Mouse (Mus musculus): ENCODE results near the gene Baz1b. TPM values are rescaled to one million over a fixed set of nuclear protein-coding genes. Genes with fewer than 3 reads are reported as not detected.
A peak's percentile ranks its signal among the peaks of the same experiment; 100 is the strongest.

Baz1b gene
- total RNA-seq (2012; rRNA removed): 63.1 and 70.1 TPM in 2 replicates

- in situ Hi-C loops (cut with MboI; ENCODE audit: low sequenced_read_pairs in 2 of 2, unreplicated experiment in 2 of 2): no loop called here
- Histone ChIP-seq H3K9ac (ENCODE audit: insufficient read depth, low read depth, low read length, poor library complexity, severe bottlenecking) (peak within 1 kb of the TSS; percentile 91), H3K9me3 (ENCODE audit: control insufficient read depth, insufficient read depth, low read depth, low read length) (no peaks in the 10 kb centered on the region), H3K36me3 (ENCODE audit: control insufficient read depth, insufficient read depth, low read length, poor library complexity, severe bottlenecking) (peaks cover 9% of the 10 kb centered on the region; the same call in 1 of the 2 replicates), H3K4me3 (ENCODE audit: insufficient read depth in 1 of 2, low read depth in 1 of 2, low read length in 2 of 2, poor library complexity in 1 of 2, severe bottlenecking in 1 of 2) (peak within 1 kb of the TSS; percentile 90 to 98), H3K4me1 (ENCODE audit: control insufficient read depth in 2 of 2, insufficient read depth in 2 of 2, low read length in 2 of 2, poor library complexity in 1 of 2) (peaks cover 0 to 5% of the 10 kb centered on the region in 2 experiments; a peak in 3 of 4 replicates), H3K27ac (ENCODE audit: insufficient read depth, low read depth, low read length, poor library complexity, severe bottlenecking) (peak within 1 kb of the TSS; percentile 86)
- DNase-seq (ENCODE audit: low read depth, low spot score): peak; percentile 94
- TF ChIP-seq HCFC1 (IDR thresholded peaks at IDR 0.05; ENCODE audit: borderline replicate concordance, insufficient read depth, low read length) (no peak), MAFK (IDR thresholded peaks at IDR 0.05; ENCODE audit: insufficient read depth, low read depth, low read length) (no peak), ZC3H11A (IDR thresholded peaks at IDR 0.05; ENCODE audit: borderline replicate concordance, low read depth, low read length) (no peak), CHD2 (IDR thresholded peaks at IDR 0.05; ENCODE audit: low read depth, low read length) (peak; percentile 88)
Observed at GRCm38 (mm10) chr5:135186621-135187348, at the start of gene Baz1b. Gene Baz1b, plus strand, starts transcription at chr5:135187264.

GRCm38 (mm10) chr5:135139881-135140280 lies 47.2 kb upstream of the Baz1b start:
- TF ChIP-seq HCFC1 (IDR thresholded peaks at IDR 0.05; ENCODE audit: borderline replicate concordance, insufficient read depth, low read length) (no peak), ZC3H11A (IDR thresholded peaks at IDR 0.05; ENCODE audit: borderline replicate concordance, low read depth, low read length) (no peak)
- no peak for DNase-seq (ENCODE audit: low read depth, low spot score)
- Histone ChIP-seq H3K4me3 (ENCODE audit: insufficient read depth in 1 of 2, low read depth in 1 of 2, low read length in 2 of 2, poor library complexity in 1 of 2, severe bottlenecking in 1 of 2) (no peak overlapping the region), H3K4me1 (ENCODE audit: control insufficient read depth in 2 of 2, insufficient read depth in 2 of 2, low read length in 2 of 2, poor library complexity in 1 of 2) (peaks cover 0 to 4% of the 10 kb centered on the region in 2 experiments; a peak in 1 of 4 replicates), H3K27ac (ENCODE audit: insufficient read depth, low read depth, low read length, poor library complexity, severe bottlenecking) (no peak overlapping the region), H3K9ac (ENCODE audit: insufficient read depth, low read depth, low read length, poor library complexity, severe bottlenecking) (no peak overlapping the region), H3K9me3 (ENCODE audit: control insufficient read depth, insufficient read depth, low read depth, low read length) (no peaks in the 10 kb centered on the region), H3K36me3 (ENCODE audit: control insufficient read depth, insufficient read depth, low read length, poor library complexity, severe bottlenecking) (no peaks in the 10 kb centered on the region)
- in situ Hi-C loops (cut with MboI; ENCODE audit: low sequenced_read_pairs in 2 of 2, unreplicated experiment in 2 of 2): no loop called here

- H3K4me1 ChIP-seq (ENCODE audit: control insufficient read depth in 2 of 2, insufficient read depth in 2 of 2, low read length in 2 of 2, poor library complexity in 1 of 2): no peaks in the 10 kb centered on the region
- no peak for TF ChIP-seq ZC3H11A (IDR thresholded peaks at IDR 0.05; ENCODE audit: borderline replicate concordance, low read depth, low read length)
- no peak for TF ChIP-seq HCFC1 (IDR thresholded peaks at IDR 0.05; ENCODE audit: borderline replicate concordance, insufficient read depth, low read length)
- no peak for TF ChIP-seq ZNF384 (IDR thresholded peaks at IDR 0.05; ENCODE audit: low read depth, low read length)
- no peak for TF ChIP-seq CHD2 (IDR thresholded peaks at IDR 0.05; ENCODE audit: low read depth, low read length)
- TF ChIP-seq MAFK (IDR thresholded peaks at IDR 0.05; ENCODE audit: insufficient read depth, low read depth, low read length): no peak
- no peaks in the 10 kb centered on the region for H3K9me3 ChIP-seq (ENCODE audit: control insufficient read depth, insufficient read depth, low read depth, low read length)
- H3K27ac ChIP-seq (ENCODE audit: insufficient read depth, low read depth, low read length, poor library complexity, severe bottlenecking): no peak overlapping the region
- in situ Hi-C loops (cut with MboI; ENCODE audit: low sequenced_read_pairs in 2 of 2, unreplicated experiment in 2 of 2): no loop called here
- H3K36me3 ChIP-seq (ENCODE audit: control insufficient read depth, insufficient read depth, low read length, poor library complexity, severe bottlenecking): no peaks in the 10 kb centered on the region
- no peak overlapping the region for H3K9ac ChIP-seq (ENCODE audit: insufficient read depth, low read depth, low read length, poor library complexity, severe bottlenecking)
- no peak overlapping the region for H3K4me3 ChIP-seq (ENCODE audit: insufficient read depth in 1 of 2, low read depth in 1 of 2, low read length in 2 of 2, poor library complexity in 1 of 2, severe bottlenecking in 1 of 2)
- DNase-seq (ENCODE audit: low read depth, low spot score): no peak
Observed at GRCm38 (mm10) chr5:135144469-135144868, 42.6 kb upstream of the Baz1b start.

- no peaks in the 10 kb centered on the region for H3K4me1 ChIP-seq (ENCODE audit: control insufficient read depth in 2 of 2, insufficient read depth in 2 of 2, low read length in 2 of 2, poor library complexity in 1 of 2)
- no peak for DNase-seq (ENCODE audit: low read depth, low spot score)
- in situ Hi-C loops (cut with MboI; ENCODE audit: low sequenced_read_pairs in 2 of 2, unreplicated experiment in 2 of 2): no loop called here
- TF ChIP-seq HCFC1 (IDR thresholded peaks at IDR 0.05; ENCODE audit: borderline replicate concordance, insufficient read depth, low read length) (no peak), CHD2 (IDR thresholded peaks at IDR 0.05; ENCODE audit: low read depth, low read length) (no peak), ZNF384 (IDR thresholded peaks at IDR 0.05; ENCODE audit: low read depth, low read length) (no peak), MAFK (IDR thresholded peaks at IDR 0.05; ENCODE audit: insufficient read depth, low read depth, low read length) (no peak), ZC3H11A (IDR thresholded peaks at IDR 0.05; ENCODE audit: borderline replicate concordance, low read depth, low read length) (no peak)
- H3K36me3 ChIP-seq (ENCODE audit: control insufficient read depth, insufficient read depth, low read length, poor library complexity, severe bottlenecking): no peaks in the 10 kb centered on the region
- H3K4me3 ChIP-seq (ENCODE audit: insufficient read depth in 1 of 2, low read depth in 1 of 2, low read length in 2 of 2, poor library complexity in 1 of 2, severe bottlenecking in 1 of 2): no peak overlapping the region
- H3K9me3 ChIP-seq (ENCODE audit: control insufficient read depth, insufficient read depth, low read depth, low read length): no peaks in the 10 kb centered on the region
- H3K27ac ChIP-seq (ENCODE audit: insufficient read depth, low read depth, low read length, poor library complexity, severe bottlenecking): no peak overlapping the region
- no peak overlapping the region for H3K9ac ChIP-seq (ENCODE audit: insufficient read depth, low read depth, low read length, poor library complexity, severe bottlenecking)
Observed at GRCm38 (mm10) chr5:135145532-135145931, 41.5 kb upstream of the Baz1b start.

Measured in ES-E14 (cell line).